Mouse (Mus musculus) brown adipose tissue, adult 24 weeks (tissue): ENCODE results near the gene Emc4. TPM values are rescaled to one million over a fixed set of nuclear protein-coding genes. Genes with fewer than 3 reads are reported as not detected.

Source experiments
- H3K27ac ChIP-seq: fragments of 200-500 bp; replicated peaks from 2 replicates; pipeline ENCODE4 v1.5.1; 2012; ENCODE audit warnings: low read depth, mild to moderate bottlenecking, low read length
- H3K4me1 ChIP-seq: fragments of 200-500 bp; 2 replicates; pipeline ENCODE4 v1.6.1; 2012; ENCODE audit warnings: low read length, mixed read lengths; ENCODE audit not compliant: control insufficient read depth, insufficient read depth, insufficient read length
- H3K4me3 ChIP-seq: fragments of 200-500 bp; 2 replicates; pipeline ENCODE4 v1.5.1; 2012; ENCODE audit warnings: low read depth, mild to moderate bottlenecking, low read length, moderate library complexity; ENCODE audit not compliant: insufficient read depth
- polyA plus RNA-seq: library from polyadenylated mRNA; stranded (reverse); fragments of >200 nt; gene quantifications from 2 replicates; pipeline ENCODE4 v1.2.4, GENCODE M21; 2012; ENCODE audit not compliant: missing spikeins, insufficient read depth, insufficient read length

Gene Emc4
- polyA plus RNA-seq, 1 experiment = 122 TPM

- H3K4me1 ChIP-seq = no peaks in the 10 kb centered on the region
- no peak overlapping the region for H3K27ac ChIP-seq
- no peak overlapping the region for H3K4me3 ChIP-seq
Observed at GRCm38 (mm10) chr2:112360781-112361169, 7.1 kb downstream of the Emc4 start.

DNA sequence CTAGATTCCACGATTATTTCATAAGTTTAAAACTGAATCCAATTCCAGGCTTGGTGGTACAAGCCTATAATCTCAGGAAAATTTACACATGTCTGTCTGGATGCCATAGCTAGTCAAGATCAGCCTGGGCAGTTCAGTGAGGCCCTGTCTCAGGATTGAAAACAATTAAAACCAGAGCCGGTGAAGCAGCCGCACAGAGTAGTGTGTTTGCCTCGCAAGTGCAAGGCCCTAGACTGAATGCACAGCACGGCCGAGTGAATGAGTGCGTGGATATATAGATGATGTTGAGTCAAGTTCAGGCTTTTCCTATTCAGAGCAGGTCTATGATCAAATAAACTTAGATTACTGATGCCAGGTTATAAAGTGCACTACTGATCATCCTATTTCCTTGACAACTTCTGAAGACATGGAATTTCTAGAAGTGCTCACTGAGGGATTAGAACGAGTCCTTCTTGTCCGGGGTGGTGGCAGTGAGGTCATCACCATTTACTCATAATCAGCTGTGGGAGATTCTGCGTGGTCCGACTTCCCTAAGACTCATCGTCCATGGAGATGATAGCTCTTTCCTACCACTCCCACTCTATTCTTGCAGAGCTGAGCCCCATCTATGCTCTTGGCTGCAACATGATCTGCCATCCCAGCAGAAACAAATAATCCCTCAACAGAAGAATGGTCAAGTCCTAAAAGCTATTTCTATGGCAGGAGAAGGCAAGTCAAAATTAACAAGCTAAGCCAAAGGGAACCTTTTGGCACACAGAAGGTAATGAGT lies 7.6 kb downstream of the Emc4 start:
- Histone ChIP-seq H3K27ac (no peak overlapping the region), H3K4me3 (no peak overlapping the region), H3K4me1 (no peaks in the 10 kb centered on the region)

DNA sequence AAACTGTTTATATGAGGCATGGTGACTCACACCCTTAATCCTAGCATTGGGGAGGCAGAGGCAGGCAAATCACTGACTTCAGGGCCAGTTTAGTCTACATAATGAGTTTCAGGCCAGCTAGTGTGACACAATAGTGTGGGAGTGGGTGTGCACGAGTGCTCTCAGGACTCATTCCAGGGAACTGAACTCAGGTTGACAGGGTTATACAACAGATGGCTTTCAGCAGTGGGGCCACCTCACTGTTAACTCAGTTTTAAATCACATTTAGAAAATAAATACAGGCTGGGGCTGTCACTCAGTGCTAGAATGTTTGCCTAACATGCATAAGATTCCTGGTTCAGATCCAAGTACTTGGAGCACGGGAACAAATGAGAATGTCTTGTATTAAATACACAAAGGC lies 8.2 kb downstream of the Emc4 start:
- Histone ChIP-seq H3K4me1 (no peaks in the 10 kb centered on the region), H3K4me3 (no peak overlapping the region), H3K27ac (no peak overlapping the region)

GRCm38 (mm10) chr2:112353685-112354455 lies 14.0 kb downstream of the Emc4 start:
- Histone ChIP-seq H3K27ac (no peak overlapping the region), H3K4me3 (no peak overlapping the region), H3K4me1 (no peaks in the 10 kb centered on the region)

GRCm38 (mm10) chr2:112348246-112348645 lies 19.6 kb downstream of the Emc4 start:
- no peak overlapping the region for H3K4me3 ChIP-seq
- no peak overlapping the region for H3K27ac ChIP-seq
- H3K4me1 ChIP-seq = no peaks in the 10 kb centered on the region

DNA sequence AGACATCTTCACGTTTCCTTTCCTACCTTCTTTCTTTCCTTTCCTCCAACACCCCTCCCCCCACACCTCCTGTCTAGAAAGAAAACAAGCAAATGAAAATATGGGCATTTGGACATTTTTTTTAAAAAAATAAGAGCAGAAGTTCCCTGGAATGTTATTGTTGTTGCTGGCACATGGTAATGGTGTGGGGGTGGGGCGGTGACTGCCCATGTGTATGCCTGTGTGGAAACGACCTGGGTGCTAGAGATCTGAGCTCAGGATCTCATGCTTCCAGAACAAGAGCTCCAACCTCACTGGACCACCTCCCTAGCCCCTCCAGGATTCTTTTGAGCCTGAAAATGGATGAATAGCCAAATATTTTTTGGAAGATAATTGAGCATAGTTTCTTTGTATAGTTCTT lies 26.7 kb downstream of the Emc4 start:
- Histone ChIP-seq H3K27ac (no peak overlapping the region), H3K4me1 (no peaks in the 10 kb centered on the region), H3K4me3 (no peak overlapping the region)

GRCm38 (mm10) chr2:112339736-112340135 lies 28.1 kb downstream of the Emc4 start:
- no peak overlapping the region for H3K4me3 ChIP-seq
- H3K4me1 ChIP-seq = no peaks in the 10 kb centered on the region
- H3K27ac ChIP-seq = no peak overlapping the region

DNA sequence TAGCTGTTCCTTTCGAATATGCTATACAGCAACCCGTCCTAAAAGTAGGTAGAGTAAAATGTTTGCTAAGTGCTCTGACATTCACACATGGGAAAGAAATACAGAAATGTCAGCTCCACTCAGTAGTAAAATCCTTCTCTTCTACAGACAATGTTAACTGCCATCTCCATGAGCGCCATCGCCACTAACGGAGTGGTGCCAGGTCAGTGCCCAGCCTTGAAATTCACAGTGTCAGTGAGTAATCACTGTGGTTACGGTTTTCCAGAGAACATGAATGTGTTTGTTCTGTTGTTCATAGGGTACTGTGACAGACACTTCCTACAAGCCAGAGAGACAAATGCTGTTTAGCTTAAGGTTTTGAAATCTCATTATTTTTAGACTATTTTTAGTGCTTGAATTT lies 30.6 kb downstream of the Emc4 start:
- Histone ChIP-seq H3K4me3 (no peak overlapping the region), H3K4me1 (no peaks in the 10 kb centered on the region), H3K27ac (no peak overlapping the region)

GRCm38 (mm10) chr2:112332051-112332898 lies 35.6 kb downstream of the Emc4 start:
- Histone ChIP-seq H3K4me1 (no peaks in the 10 kb centered on the region), H3K4me3 (no peak overlapping the region), H3K27ac (no peak overlapping the region)

DNA sequence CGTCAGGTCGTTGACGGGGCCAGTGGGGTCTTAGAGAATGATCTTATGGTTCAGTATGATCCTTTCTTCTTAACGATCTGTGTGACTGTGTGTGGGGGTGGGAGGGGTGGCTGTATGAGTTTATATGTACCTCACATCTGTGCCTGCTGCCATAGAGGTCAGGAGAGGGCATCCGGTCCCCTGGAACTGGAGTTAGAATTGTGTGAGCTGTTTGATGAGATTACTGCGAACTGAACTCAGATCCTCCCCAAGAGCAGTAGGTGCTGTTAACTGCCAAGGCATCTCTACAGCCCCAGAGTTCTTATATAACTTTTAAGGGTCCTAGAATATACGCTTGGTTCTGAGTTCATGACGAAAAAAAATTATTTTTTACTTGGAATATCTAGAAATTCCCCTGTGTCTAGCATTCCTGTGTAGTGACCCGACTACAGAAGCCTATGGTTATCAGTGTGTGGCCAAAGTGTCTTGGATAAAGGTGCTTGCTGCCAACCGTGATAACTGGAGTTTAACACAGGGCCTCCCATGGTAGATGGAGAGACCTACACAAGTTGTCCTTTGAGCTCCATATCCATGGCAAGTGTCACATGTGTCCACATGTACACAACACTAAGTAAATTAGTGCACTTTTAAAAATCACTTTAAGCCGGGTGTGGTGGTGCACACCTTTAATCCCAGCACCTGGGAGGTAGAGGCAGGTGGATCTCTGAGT lies 39.6 kb downstream of the Emc4 start:
- H3K27ac ChIP-seq = no peak overlapping the region
- H3K4me1 ChIP-seq = no peaks in the 10 kb centered on the region
- no peak overlapping the region for H3K4me3 ChIP-seq

DNA sequence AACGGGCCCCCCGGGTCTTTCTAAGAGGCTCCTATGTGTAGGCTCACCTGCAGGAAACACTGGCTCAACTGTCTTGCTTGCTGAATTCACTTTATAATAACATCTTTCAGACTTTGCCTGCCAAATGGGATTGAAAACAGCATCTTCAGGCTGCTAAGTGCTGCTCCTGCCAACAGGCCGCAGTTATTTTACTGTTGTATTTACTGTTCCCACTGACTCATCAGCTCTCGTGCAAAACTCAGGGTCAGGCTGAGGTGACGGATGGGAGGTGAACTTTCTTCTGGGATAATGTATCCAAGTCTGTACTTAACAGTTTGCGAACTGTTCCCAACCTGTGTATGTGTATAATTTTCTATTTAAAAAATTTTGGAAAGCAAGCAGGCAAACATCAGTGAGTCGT lies 48.9 kb downstream of the Emc4 start:
- H3K4me1 ChIP-seq = no peaks in the 10 kb centered on the region
- no peak overlapping the region for H3K4me3 ChIP-seq
- H3K27ac ChIP-seq = no peak overlapping the region

GRCm38 (mm10) chr2:112318227-112318626 lies 49.6 kb downstream of the Emc4 start:
- no peaks in the 10 kb centered on the region for H3K4me1 ChIP-seq
- no peak overlapping the region for H3K4me3 ChIP-seq
- H3K27ac ChIP-seq = no peak overlapping the region

DNA sequence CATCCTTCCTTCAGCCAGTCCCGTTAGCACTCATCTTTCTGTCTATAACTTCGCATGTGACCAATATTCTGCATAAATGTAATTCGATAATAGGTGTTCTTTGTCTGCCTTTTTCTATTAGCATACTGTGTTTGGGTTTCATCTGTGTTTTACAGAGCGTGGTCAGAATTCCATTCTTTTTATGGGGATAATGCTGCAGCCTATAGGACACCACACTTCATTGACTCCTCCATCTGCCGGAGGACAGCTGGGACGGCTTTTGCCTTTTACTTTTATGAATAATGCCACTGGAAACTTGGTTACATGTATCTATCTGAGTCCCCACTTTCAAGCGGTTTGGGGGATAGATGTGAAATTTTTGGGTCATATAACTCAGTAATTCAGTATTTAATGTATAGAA lies 52.2 kb downstream of the Emc4 start:
- no peak overlapping the region for H3K4me3 ChIP-seq
- no peak overlapping the region for H3K27ac ChIP-seq
- no peaks in the 10 kb centered on the region for H3K4me1 ChIP-seq
